Mouse (Mus musculus) hindbrain, embryonic 12.5 days (tissue): ENCODE data around the gene Gpa33. TPM values are rescaled to one million over a fixed set of nuclear protein-coding genes. Genes with fewer than 3 reads are reported as not detected.

Experiments
- ATAC-seq: fragments of 200-750 bp; cut with Nextera tagmentation; 2 replicates; pipeline ENCODE4 v1.8.0; 2017; ENCODE audit warnings: moderate TSS enrichment; ENCODE audit not compliant: low FRiP score
- H3K27ac ChIP-seq: fragments of 300-500 bp; sonication (generic); 2 replicates; pipeline ENCODE4 v1.5.1; 2016; ENCODE audit warnings: mild to moderate bottlenecking
- H3K27me3 ChIP-seq: fragments of 300-500 bp; sonication (generic); 2 replicates; pipeline ENCODE4 v1.6.1; 2016; ENCODE audit warnings: mild to moderate bottlenecking
- H3K36me3 ChIP-seq: fragments of 300-500 bp; sonication (generic); 2 replicates; pipeline ENCODE4 v1.6.1; 2016; ENCODE audit warnings: mild to moderate bottlenecking
- H3K4me1 ChIP-seq: fragments of 300-500 bp; sonication (generic); 2 replicates; pipeline ENCODE4 v1.6.1; 2016
- H3K4me2 ChIP-seq: fragments of 300-500 bp; sonication (generic); replicated peaks from 2 replicates; pipeline ENCODE4 v1.6.1; 2016; ENCODE audit warnings: mild to moderate bottlenecking
- H3K4me3 ChIP-seq: fragments of 300-500 bp; sonication (generic); 2 replicates; pipeline ENCODE4 v1.5.1; 2016; ENCODE audit warnings: mild to moderate bottlenecking
- H3K9ac ChIP-seq: fragments of 300-500 bp; sonication (generic); 2 replicates; pipeline ENCODE4 v1.6.1; 2016; ENCODE audit warnings: mild to moderate bottlenecking, moderate library complexity
- H3K9me3 ChIP-seq: fragments of 300-500 bp; sonication (generic); replicated peaks from 2 replicates; pipeline ENCODE4 v1.6.1; 2016; ENCODE audit warnings: mild to moderate bottlenecking
- WGBS: fragments of 180-500 bp; shearing (Covaris S2); methylation state at CpG from one replicate; pipeline ENCODE4 v1.1.7; 2016; 5-methylcytosine and 5-hydroxymethylcytosine counted together
- polyA plus RNA-seq: library from polyadenylated mRNA; unstranded; fragments of >200 nt; fragmentation: Nextera tagmentation; extraction: Ambion mirVana; gene quantifications from 2 replicates; pipeline ENCODE4 v1.2.1, GENCODE M21; 2016

Gene Gpa33
- polyA plus RNA-seq, 1 experiment from 2014 or later = 0.12 TPM

- Histone ChIP-seq H3K27me3 (no peaks in the 10 kb centered on the region), H3K27ac (peak overlapping the region; percentile 72), H3K4me3 (no peak overlapping the region), H3K4me1 (0 out of 2 replicates have a peak, but pooled peaks cover 6% of the 10 kb centered on the region), H3K36me3 (no peaks in the 10 kb centered on the region), H3K9me3 (no peaks in the 10 kb centered on the region), H3K4me2 (no peak overlapping the region; the same call in 1 of the 2 replicates), H3K9ac (no peak overlapping the region; the same call in 1 of the 2 replicates)
- ATAC-seq = peak; percentile 61
- 60% methylated on average over 13 of the region's 13 CpGs for WGBS
These were observed 12.0 kb upstream of the Gpa33 start for GRCm38 (mm10) chr1:166117866-166118639.

- Histone ChIP-seq H3K9me3 (no peaks in the 10 kb centered on the region), H3K4me1 (0 out of 2 replicates have a peak, but pooled peaks cover 6% of the 10 kb centered on the region), H3K4me3 (no peak overlapping the region), H3K27me3 (no peaks in the 10 kb centered on the region), H3K4me2 (no peak overlapping the region), H3K27ac (no peak overlapping the region), H3K36me3 (no peaks in the 10 kb centered on the region), H3K9ac (no peak overlapping the region)
- ATAC-seq = no peak
- 82% methylated on average over 7 of the region's 7 CpGs for WGBS
These were observed 7.9 kb upstream of the Gpa33 start for GRCm38 (mm10) chr1:166122114-166122513.

GRCm38 (mm10) chr1:166123045-166123444, 7.0 kb upstream of the Gpa33 start:
- no peak for ATAC-seq
- Histone ChIP-seq H3K4me1 (peaks cover 12% of the 10 kb centered on the region), H3K4me3 (no peak overlapping the region), H3K27me3 (no peaks in the 10 kb centered on the region), H3K36me3 (no peaks in the 10 kb centered on the region), H3K4me2 (no peak overlapping the region), H3K27ac (no peak overlapping the region), H3K9me3 (no peaks in the 10 kb centered on the region), H3K9ac (no peak overlapping the region)
- whole genome bisulfite sequencing = 96% methylated on average over 1 of the region's 1 CpGs

GRCm38 (mm10) chr1:166123751-166124150, 6.3 kb upstream of the Gpa33 start:
- no peak overlapping the region for H3K4me3 ChIP-seq
- no peaks in the 10 kb centered on the region for H3K36me3 ChIP-seq
- H3K9me3 ChIP-seq = no peaks in the 10 kb centered on the region
- 91% methylated on average over 8 of the region's 8 CpGs for WGBS
- H3K27ac ChIP-seq = no peak overlapping the region
- H3K9ac ChIP-seq = no peak overlapping the region
- H3K4me1 ChIP-seq = peaks cover 8% of the 10 kb centered on the region
- ATAC-seq = no peak
- no peak overlapping the region for H3K4me2 ChIP-seq
- no peaks in the 10 kb centered on the region for H3K27me3 ChIP-seq

- no peak overlapping the region for H3K27ac ChIP-seq
- WGBS = 58% methylated on average over 8 of the region's 8 CpGs
- H3K36me3 ChIP-seq = no peaks in the 10 kb centered on the region
- H3K9ac ChIP-seq = no peak overlapping the region
- no peaks in the 10 kb centered on the region for H3K27me3 ChIP-seq
- no peak for ATAC-seq
- no peak overlapping the region for H3K4me3 ChIP-seq
- H3K9me3 ChIP-seq = no peaks in the 10 kb centered on the region
- H3K4me2 ChIP-seq = no peak overlapping the region
- H3K4me1 ChIP-seq = peaks cover 8% of the 10 kb centered on the region
These were observed 5.0 kb upstream of the Gpa33 start for GRCm38 (mm10) chr1:166124932-166125593.

- no peak overlapping the region for H3K4me3 ChIP-seq
- H3K27me3 ChIP-seq = no peaks in the 10 kb centered on the region
- no peaks in the 10 kb centered on the region for H3K9me3 ChIP-seq
- H3K36me3 ChIP-seq = no peaks in the 10 kb centered on the region
- no peak overlapping the region for H3K9ac ChIP-seq
- no peak overlapping the region for H3K27ac ChIP-seq
- H3K4me1 ChIP-seq = peaks cover 8% of the 10 kb centered on the region
- WGBS = 88% methylated on average over 6 of the region's 6 CpGs
- no peak overlapping the region for H3K4me2 ChIP-seq
- no peak for ATAC-seq
These were observed 3.7 kb upstream of the Gpa33 start for GRCm38 (mm10) chr1:166126290-166126689.

GRCm38 (mm10) chr1:166126795-166127194, 3.2 kb upstream of the Gpa33 start:
- H3K4me2 ChIP-seq = 0 out of 2 replicates have a peak overlapping the region, but pooled peaks have one; percentile 8
- no peak overlapping the region for H3K9ac ChIP-seq
- ATAC-seq = no peak

GRCm38 (mm10) chr1:166127719-166128118, 2.3 kb upstream of the Gpa33 start, which contains the start of gene Dusp27:
Gene Dusp27 (minus strand): TSS chr1:166127922.
- H3K9ac ChIP-seq = no peak within 1 kb of the TSS
- peaks cover 14% of the 10 kb centered on the region for H3K4me1 ChIP-seq
- H3K4me3 ChIP-seq = no peak within 1 kb of the TSS
- 58% methylated on average over 4 of the region's 4 CpGs for WGBS
- H3K36me3 ChIP-seq = no peaks in the 10 kb centered on the region
- H3K27me3 ChIP-seq = no peaks in the 10 kb centered on the region
- H3K4me2 ChIP-seq = peak within 1 kb of the TSS; percentile 21
- no peak for ATAC-seq
- no peaks in the 10 kb centered on the region for H3K9me3 ChIP-seq
- H3K27ac ChIP-seq = no peak within 1 kb of the TSS; the same call in 1 of the 2 replicates

More at GRCm38 (mm10) chr1:166126795-166127194, 3.2 kb upstream of the Gpa33 start:
- Histone ChIP-seq H3K4me1 (peaks cover 8% of the 10 kb centered on the region), H3K36me3 (no peaks in the 10 kb centered on the region), H3K4me3 (no peak overlapping the region), H3K27ac (no peak overlapping the region), H3K27me3 (no peaks in the 10 kb centered on the region), H3K9me3 (no peaks in the 10 kb centered on the region)
- 58% methylated on average over 9 of the region's 9 CpGs for WGBS

- H3K9ac ChIP-seq = no peak overlapping the region
- H3K36me3 ChIP-seq = no peaks in the 10 kb centered on the region
- 90% methylated on average over 5 of the region's 5 CpGs for WGBS
- H3K4me2 ChIP-seq = no peak overlapping the region
- H3K27me3 ChIP-seq = no peaks in the 10 kb centered on the region
- peaks cover 14% of the 10 kb centered on the region for H3K4me1 ChIP-seq
- no peak overlapping the region for H3K4me3 ChIP-seq
- no peak for ATAC-seq
- no peak overlapping the region for H3K27ac ChIP-seq
- H3K9me3 ChIP-seq = no peaks in the 10 kb centered on the region
These were observed 1.5 kb upstream of the Gpa33 start for GRCm38 (mm10) chr1:166128551-166128950.

- no peaks in the 10 kb centered on the region for H3K9me3 ChIP-seq
- no peaks in the 10 kb centered on the region for H3K27me3 ChIP-seq
- no peak overlapping the region for H3K27ac ChIP-seq
- H3K36me3 ChIP-seq = no peaks in the 10 kb centered on the region
- 58% methylated on average over 4 of the region's 4 CpGs for WGBS
- no peak for ATAC-seq
- H3K4me1 ChIP-seq = peaks cover 20% of the 10 kb centered on the region
- no peak overlapping the region for H3K4me3 ChIP-seq
- H3K4me2 ChIP-seq = no peak overlapping the region
- H3K9ac ChIP-seq = no peak overlapping the region
These were observed 2.3 kb downstream of the Gpa33 start for GRCm38 (mm10) chr1:166132367-166132766.

- WGBS = 30% methylated on average over 5 of the region's 5 CpGs
- Histone ChIP-seq H3K27ac (no peak overlapping the region), H3K4me1 (peaks cover 20% of the 10 kb centered on the region), H3K9me3 (no peaks in the 10 kb centered on the region), H3K36me3 (no peaks in the 10 kb centered on the region), H3K9ac (no peak overlapping the region), H3K4me3 (no peak overlapping the region), H3K4me2 (no peak overlapping the region), H3K27me3 (no peaks in the 10 kb centered on the region; the same call in 1 of the 2 replicates)
- no peak for ATAC-seq
These were observed 5.2 kb downstream of the Gpa33 start for GRCm38 (mm10) chr1:166135091-166135740.

GRCm38 (mm10) chr1:166137244-166137938, 7.4 kb downstream of the Gpa33 start:
- Histone ChIP-seq H3K4me1 (peaks cover 15% of the 10 kb centered on the region), H3K27me3 (peaks cover 2% of the 10 kb centered on the region; the same call in 1 of the 2 replicates), H3K4me2 (no peak overlapping the region), H3K27ac (no peak overlapping the region), H3K36me3 (no peaks in the 10 kb centered on the region), H3K4me3 (no peak overlapping the region), H3K9me3 (no peaks in the 10 kb centered on the region), H3K9ac (no peak overlapping the region)
- ATAC-seq = no peak
- 77% methylated on average over 7 of the region's 7 CpGs for WGBS
